Mouse (Mus musculus): ENCODE measurements at regions not wholly inside any gene's neighbourhood (a gene's known extent, or its start where the extent isn't known, plus 50 kb on each side); places are given as distances from the start of the nearest gene placed in this dataset.
"Not testable (repeated sequence)": the region's sequence is repeated elsewhere in the genome, so short reads cannot be mapped to it uniquely, and the experiment has no call there.

DNA sequence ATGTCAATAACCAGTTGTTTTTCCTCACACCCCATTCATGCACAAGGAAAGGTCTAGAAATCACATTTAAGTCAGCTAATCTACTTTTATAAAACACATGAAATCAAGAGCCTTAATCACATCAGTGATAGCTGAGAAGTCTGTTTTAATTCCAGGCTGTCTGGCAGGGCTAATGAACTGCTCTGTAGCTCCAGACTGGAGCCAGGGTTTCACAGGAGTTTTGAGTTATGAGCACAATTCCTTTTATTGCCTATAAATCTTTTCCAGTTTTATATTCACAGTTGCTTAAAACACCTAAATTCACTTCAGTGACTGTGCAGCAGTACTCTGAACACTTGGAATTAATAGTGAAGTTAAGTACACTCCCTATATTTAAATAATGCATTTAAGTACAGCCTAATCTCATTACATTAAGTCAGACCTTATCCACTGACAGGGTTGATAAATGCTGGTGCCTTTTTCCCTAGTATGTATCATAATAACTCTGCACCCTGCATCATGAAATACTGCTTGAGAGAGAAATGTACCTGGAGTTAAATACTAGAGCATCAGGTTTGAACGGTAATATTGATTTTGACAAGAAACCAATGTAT lies 198.6 kb upstream of the Gria4 start:
- DNase-seq (ENCODE audit: low spot score in 2 of 2), result no peak

DNA sequence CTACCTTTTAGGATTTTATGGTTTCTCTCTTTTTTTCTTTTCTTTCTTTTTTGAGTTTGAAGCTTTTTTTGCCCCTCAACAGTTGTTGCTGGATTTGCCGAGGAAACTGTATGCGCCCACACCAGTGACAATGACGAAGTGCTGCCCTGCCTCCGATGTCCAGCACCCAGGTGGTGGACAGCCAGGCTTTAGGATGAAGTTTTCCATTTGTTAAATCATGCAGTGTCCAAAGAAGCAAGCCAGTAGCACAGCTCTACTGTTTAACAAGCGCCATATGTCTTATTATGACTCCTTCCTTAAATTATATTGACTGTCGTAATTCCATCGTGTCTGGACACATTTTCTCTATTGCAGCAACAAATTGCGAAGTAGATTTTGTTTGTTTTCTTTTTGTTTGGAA lies 183.4 kb upstream of the Gria4 start:
- not testable (repeated sequence) for DNase-seq (ENCODE audit: low spot score in 2 of 2)

DNA sequence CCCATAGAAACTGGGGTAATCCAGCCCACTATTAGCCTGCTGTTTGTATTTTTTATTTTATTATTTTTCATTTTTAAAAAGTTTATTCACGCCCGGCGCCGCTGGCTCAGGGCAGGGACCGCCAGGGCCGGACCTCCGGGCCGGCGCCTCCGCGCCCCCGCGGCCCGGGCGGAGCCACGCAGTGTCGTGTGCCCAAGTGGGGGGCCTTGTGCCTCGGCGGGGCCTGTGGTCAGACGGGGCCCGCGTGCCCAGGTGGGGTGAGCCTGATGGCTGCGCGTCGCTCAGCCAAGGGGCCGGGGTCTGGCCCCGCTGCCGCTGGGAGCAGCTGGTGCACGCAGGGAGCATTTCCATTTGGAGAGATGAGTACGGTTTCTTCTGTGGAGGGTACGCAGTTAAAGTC lies 181.5 kb upstream of the Gria4 start:
- no peak for DNase-seq (ENCODE audit: low spot score in 2 of 2)

DNA sequence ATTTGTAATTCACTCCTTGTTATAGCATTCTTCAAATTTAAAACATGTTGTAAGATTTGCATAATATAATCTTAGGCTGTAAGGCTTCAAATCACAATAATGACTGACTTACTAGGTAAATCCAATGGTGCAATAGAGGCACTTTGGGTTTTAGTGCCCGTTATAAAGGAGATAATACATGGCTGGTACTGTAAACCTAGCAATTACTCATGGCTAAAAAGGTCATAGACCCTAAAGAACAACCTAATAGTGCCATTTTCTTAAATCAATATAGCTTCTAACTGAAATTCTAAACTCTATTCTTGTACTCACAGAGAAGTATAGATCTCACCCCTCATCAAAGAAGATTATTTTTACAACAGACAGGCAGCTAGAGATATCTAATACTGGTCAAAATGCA lies 179.0 kb upstream of the Gria4 start:
- DNase-seq (ENCODE audit: low spot score in 2 of 2), result no peak

DNA sequence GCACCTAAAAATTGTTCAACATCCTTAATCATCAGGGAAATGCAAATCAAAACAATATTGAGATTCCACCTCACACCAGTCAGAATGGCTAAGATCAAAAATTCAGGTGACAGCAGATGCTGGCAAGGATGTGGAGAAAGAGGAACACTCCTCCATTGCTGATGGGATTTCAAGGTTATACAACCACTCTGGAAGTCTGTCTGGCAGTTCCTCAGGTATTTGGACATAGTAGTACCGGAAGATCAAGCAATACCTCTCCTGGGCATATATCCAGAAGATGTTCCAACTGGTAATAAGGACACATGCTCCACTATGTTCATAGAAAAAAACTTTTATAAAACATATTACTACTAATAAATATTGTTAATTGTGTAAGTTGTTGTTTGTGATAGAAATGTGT lies 135.8 kb upstream of the Gria4 start:
- DNase-seq (ENCODE audit: low spot score in 2 of 2), result not testable (repeated sequence)

DNA sequence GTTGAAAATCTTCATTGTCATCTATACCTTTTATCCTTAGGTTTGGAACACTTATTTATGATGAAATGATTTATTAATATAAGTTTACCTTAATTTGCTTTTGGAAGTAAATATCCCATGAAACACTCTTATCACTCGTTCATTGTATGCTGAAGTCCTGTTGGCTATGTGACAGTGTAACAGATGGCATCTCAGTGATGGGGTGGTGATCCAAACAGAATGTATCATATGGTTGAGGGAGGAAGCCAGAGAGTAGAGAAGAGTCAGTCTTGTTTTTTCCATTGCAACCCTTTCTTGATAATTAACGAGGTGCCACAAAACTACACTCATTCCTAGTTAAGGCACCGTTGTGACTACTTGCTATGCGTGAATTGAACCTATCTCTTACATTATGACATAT lies 134.3 kb upstream of the Gria4 start:
- peak in 1 of 2 experiments; percentile 3 for DNase-seq (ENCODE audit: low spot score in 2 of 2)

DNA sequence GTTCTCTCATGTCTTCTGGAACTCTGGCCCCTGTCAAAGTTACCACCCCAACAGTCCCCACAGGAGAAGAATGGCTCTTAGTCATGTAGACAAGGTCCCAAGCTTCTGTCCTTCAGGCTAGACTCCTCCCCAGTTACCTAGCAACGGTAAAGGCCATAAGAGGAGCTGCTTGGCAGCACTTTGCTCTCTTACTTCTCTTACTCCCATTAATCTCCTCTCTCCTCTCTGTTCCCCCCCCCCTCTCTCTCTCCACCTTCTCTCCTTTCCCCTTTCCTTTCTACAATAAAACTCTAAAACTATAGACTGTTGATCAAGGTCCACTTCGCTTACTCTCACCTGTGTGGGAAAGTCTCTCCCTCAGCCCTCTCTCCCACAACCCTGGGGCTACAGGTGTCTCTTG lies 114.5 kb upstream of the Gria4 start:
- DNase-seq (ENCODE audit: low spot score in 2 of 2), result no peak

DNA sequence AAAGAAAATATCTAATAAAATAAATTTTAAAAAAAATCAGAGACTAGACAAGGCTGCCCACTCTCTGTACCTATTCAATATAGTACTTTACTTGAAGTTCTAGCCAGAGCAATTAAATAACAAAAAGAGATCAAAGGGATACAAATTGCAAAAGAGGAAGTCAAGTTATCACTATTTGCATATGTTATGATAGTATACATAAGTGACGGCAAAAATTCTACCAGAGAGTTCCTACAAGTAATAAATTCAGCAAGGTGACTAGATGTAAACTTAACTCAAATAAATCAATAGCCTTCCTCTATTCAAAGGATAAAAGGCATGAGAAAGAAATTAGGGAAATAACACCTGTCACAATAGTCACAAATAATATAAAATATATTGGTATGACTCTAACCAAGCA lies 89.4 kb upstream of the Gria4 start:
- DNase-seq (ENCODE audit: low spot score in 2 of 2), result no peak
